In the genomic region with DNA sequence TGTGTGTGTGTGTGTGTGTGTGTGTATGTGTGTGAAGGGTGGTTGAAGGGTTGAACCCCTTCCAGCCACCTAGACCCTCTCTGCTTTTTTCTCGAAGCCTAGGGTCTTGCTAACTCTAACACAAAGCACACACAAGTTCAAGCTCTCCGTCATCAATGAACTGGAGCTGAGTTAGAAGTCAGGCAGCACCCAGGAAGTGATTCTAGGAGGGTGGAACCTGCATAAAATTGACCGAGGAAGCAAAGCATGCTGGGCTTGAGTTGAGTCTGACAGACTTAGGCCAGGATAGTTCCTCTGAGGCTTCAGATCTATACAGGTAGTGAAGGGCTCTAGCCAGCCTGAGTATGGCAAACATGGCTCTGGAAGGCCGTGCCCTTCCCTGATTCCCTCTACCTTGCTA, we compare ENCODE assay signal across 21 mouse cellular contexts.
"Had no signal": no experiment of that assay in that cellular context is flagged by ENCODE, and none has a peak within 500 bp of the region (broad histone marks: within the 10 kb centered on the region; RNA-seq: fewer than 3 reads in every experiment).

No protein-coding gene starts in this region.

- H3K27me3 ChIP-seq: limb, embryonic 15.5 days; liver, embryonic 15.5 days; lung, embryonic 15.5 days; neural tube, embryonic 12.5 days; neural tube, embryonic 15.5 days had no signal

- H3K36me3 ChIP-seq: limb, embryonic 12.5 days; limb, embryonic 15.5 days; liver, embryonic 15.5 days; lung, embryonic 15.5 days; neural tube, embryonic 12.5 days; neural tube, embryonic 15.5 days had no signal

- H3K4me1 ChIP-seq: liver, embryonic 15.5 days had no signal

- H3K9me3 ChIP-seq: limb, embryonic 12.5 days; limb, embryonic 15.5 days; liver, embryonic 15.5 days; lung, embryonic 15.5 days; neural tube, embryonic 12.5 days; neural tube, embryonic 15.5 days had no signal

- H3K4me2 ChIP-seq: limb, embryonic 12.5 days; limb, embryonic 15.5 days; liver, embryonic 11.5 days; liver, embryonic 15.5 days; lung, embryonic 15.5 days; midbrain, embryonic 11.5 days; neural tube, embryonic 12.5 days; neural tube, embryonic 15.5 days had no signal

- H3K27ac ChIP-seq: limb, embryonic 12.5 days; limb, embryonic 15.5 days; liver, embryonic 15.5 days; lung, embryonic 15.5 days; neural tube, embryonic 12.5 days; neural tube, embryonic 15.5 days had no signal

- DNase-seq: kidney, adult 9 months; kidney, postnatal 14 days; kidney, postnatal 4 days; left cerebral cortex, postnatal 4 days; lung, adult 18-20 months; lung, postnatal 14 days; lung, postnatal 4 days; midbrain, embryonic 14.5 days; right cerebral cortex, adult 18-20 months; right cerebral cortex, postnatal 14 days; right cerebral cortex, postnatal 4 days; thymus, adult 18-20 months; thymus, postnatal 36 days had no signal

- H3K9ac ChIP-seq: limb, embryonic 12.5 days; limb, embryonic 15.5 days; liver, embryonic 15.5 days; lung, embryonic 15.5 days; neural tube, embryonic 12.5 days; neural tube, embryonic 15.5 days had no signal

- H3K4me3 ChIP-seq: limb, embryonic 12.5 days; limb, embryonic 15.5 days; liver, embryonic 15.5 days; lung, embryonic 15.5 days; neural tube, embryonic 12.5 days; neural tube, embryonic 15.5 days had no signal
